Mouse (Mus musculus) erythroblast, embryonic 14.5 days (primary cell): Measurements from ENCODE around the gene Rer1.

ENCODE experiments used
- GATA1 ChIP-seq: IDR thresholded peaks from 2 replicates; pipeline ENCODE4 v1.6.1; 2012; ENCODE audit warnings: low read length, inconsistent platforms, mixed read lengths
- TAL1 ChIP-seq: IDR thresholded peaks from 3 replicates; pipeline ENCODE4 v1.6.1; 2012; ENCODE audit warnings: low read length, inconsistent platforms, mixed read lengths

DNA sequence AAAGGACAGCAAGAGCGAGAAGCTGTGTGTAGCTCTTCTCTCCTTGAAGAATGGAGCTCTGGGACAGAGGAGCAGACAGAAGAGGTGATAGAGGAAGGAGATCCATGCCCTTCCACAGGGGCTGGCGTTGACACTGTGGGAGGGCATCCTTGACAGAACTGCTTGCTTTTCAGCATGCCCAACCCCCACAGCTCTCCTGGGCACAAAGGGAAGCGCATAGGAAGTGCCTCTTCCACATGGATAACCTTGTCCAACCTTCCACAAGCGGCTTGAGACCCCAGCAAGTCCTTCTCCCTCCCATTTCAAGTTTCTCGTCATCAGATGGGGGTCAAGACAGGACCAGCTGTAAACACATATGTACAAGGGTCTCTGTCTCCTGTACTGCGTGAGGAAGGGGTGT is 53.1 kb downstream of the Rer1 start:
- TF ChIP-seq GATA1 (no peak), TAL1 (no peak)
